Mouse (Mus musculus) midbrain, postnatal 0 days (tissue): ENCODE results near the gene Ntng1. TPM values are rescaled to one million over a fixed set of nuclear protein-coding genes. Genes with fewer than 3 reads are reported as not detected.

Source experiments
- ATAC-seq: fragments of 200-750 bp; cut with Nextera tagmentation; 2 replicates; pipeline ENCODE4 v1.8.0; 2017; ENCODE audit warnings: moderate number of reproducible peaks, mild to moderate bottlenecking, moderate TSS enrichment, moderate library complexity; ENCODE audit not compliant: low FRiP score
- DNase-seq: peaks from one replicate; pipeline ENCODE4 v3.0.0-alpha.2; 2015; ENCODE audit warnings: low spot score
- H3K27ac ChIP-seq: fragments of 300-500 bp; sonication (generic); 2 replicates; pipeline ENCODE4 v1.5.1; 2014; ENCODE audit warnings: low read depth, mild to moderate bottlenecking, low read length, mixed read lengths
- H3K27me3 ChIP-seq: fragments of 300-500 bp; sonication (generic); 2 replicates; pipeline ENCODE4 v1.6.1; 2014; ENCODE audit warnings: low read length, control low read depth, mixed read lengths; ENCODE audit not compliant: insufficient read depth
- H3K36me3 ChIP-seq: fragments of 300-500 bp; sonication (generic); 2 replicates; pipeline ENCODE4 v1.6.1; 2014; ENCODE audit warnings: low read length, control low read depth, mixed read lengths; ENCODE audit not compliant: insufficient read depth
- H3K4me1 ChIP-seq: fragments of 300-500 bp; sonication (generic); 2 replicates; pipeline ENCODE4 v1.6.1; 2014; ENCODE audit warnings: mild to moderate bottlenecking, control low read depth, antibody characterized with exemption, low read length, mixed read lengths; ENCODE audit not compliant: insufficient read depth
- H3K4me2 ChIP-seq: fragments of 300-500 bp; sonication (generic); 2 replicates; pipeline ENCODE4 v1.6.1; 2014; ENCODE audit warnings: low read depth, mild to moderate bottlenecking, low read length, mixed read lengths; ENCODE audit not compliant: poor library complexity, severe bottlenecking
- H3K4me3 ChIP-seq: fragments of 300-500 bp; sonication (generic); 2 replicates; pipeline ENCODE4 v1.5.1; 2014; ENCODE audit warnings: low read depth, mild to moderate bottlenecking, low read length, moderate library complexity
- H3K9ac ChIP-seq: fragments of 300-500 bp; sonication (generic); replicated peaks from 2 replicates; pipeline ENCODE4 v1.6.1; 2014; ENCODE audit warnings: mild to moderate bottlenecking, low read length, moderate library complexity, mixed read lengths; ENCODE audit not compliant: poor library complexity, severe bottlenecking
- H3K9me3 ChIP-seq: fragments of 300-500 bp; sonication (generic); 2 replicates; pipeline ENCODE4 v1.6.1; 2016; ENCODE audit warnings: low read length, control low read depth
- CTCF ChIP-seq: IDR thresholded peaks from 2 replicates; pipeline ENCODE4 v1.5.1; 2016; ENCODE audit warnings: antibody characterized with exemption, mild to moderate bottlenecking
- WGBS: fragments of 180-500 bp; shearing (Covaris S2); extraction: QIAGEN DNeasy Blood & Tissue Kit; methylation state at CpG from one replicate; pipeline ENCODE4 v1.1.7; 2014; 5-methylcytosine and 5-hydroxymethylcytosine counted together
- polyA plus RNA-seq: library from polyadenylated mRNA; unstranded; fragments of >200 nt; fragmentation: Nextera tagmentation; extraction: Ambion mirVana; gene quantifications from 2 replicates; pipeline ENCODE4 v1.2.1, GENCODE M21; 2015
- total RNA-seq: library from RNA; depleted of rRNA; stranded (reverse); fragments of >200 nt; gene quantifications from 2 replicates; pipeline ENCODE4 v1.2.3, GENCODE M21; 2014

Gene Ntng1
- total and polyA plus RNA-seq, 2 experiments from 2014 or later = 54.2 to 56.9 TPM

DNA sequence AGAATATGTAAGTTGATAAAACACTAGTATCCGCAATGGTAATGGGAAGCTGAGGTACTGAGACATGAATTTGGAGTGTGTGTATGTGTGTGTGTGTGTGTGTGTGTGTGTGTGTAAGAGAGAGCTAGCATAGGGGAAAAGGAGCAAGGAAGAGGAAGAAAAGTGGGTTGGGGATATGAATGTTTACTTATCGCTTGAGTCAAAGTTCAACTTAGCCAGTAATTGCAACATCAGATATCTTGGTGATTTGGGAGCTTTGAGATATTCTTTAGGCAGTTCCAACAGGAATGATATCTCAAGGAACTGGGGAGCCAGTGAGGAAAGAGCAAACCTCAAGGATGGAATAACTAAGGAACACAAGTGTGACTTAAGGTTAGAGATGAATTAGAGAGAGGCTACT lies 97.1 kb downstream of the Ntng1 start:
- Histone ChIP-seq H3K4me3 (no peak overlapping the region), H3K4me2 (no peak overlapping the region), H3K27me3 (no peaks in the 10 kb centered on the region), H3K27ac (no peak overlapping the region), H3K9me3 (no peaks in the 10 kb centered on the region), H3K9ac (no peak overlapping the region), H3K36me3 (no peaks in the 10 kb centered on the region), H3K4me1 (no peaks in the 10 kb centered on the region)
- DNase-seq = no peak
- TF ChIP-seq CTCF = no peak
- ATAC-seq = no peak
- 99% methylated on average over 2 of the region's 2 CpGs for WGBS

DNA sequence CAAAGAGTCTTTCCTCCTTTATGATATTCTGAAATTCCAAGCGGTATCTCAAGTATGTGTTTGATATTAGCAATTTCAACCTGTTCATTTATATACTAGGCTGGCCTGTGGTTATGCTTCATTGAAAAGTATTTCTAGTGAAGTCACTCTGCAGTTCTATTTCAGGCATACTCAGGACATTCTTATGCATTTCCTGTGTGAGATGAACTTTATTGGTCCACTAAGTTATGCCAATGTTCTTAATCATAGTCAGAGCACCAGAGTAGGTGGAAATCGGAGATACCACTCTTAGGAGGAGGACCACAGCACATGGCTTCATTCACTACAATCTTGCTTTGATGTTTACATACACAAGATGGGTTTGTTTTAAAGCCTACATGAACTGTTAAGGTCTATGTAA lies 99.6 kb downstream of the Ntng1 start:
- no peaks in the 10 kb centered on the region for H3K9me3 ChIP-seq
- ATAC-seq (no peak), DNase-seq (no peak)
- no peaks in the 10 kb centered on the region for H3K36me3 ChIP-seq
- no peak overlapping the region for H3K4me2 ChIP-seq
- H3K27me3 ChIP-seq = no peaks in the 10 kb centered on the region
- no peak overlapping the region for H3K9ac ChIP-seq
- TF ChIP-seq CTCF = no peak
- H3K27ac ChIP-seq = no peak overlapping the region
- no peaks in the 10 kb centered on the region for H3K4me1 ChIP-seq
- H3K4me3 ChIP-seq = no peak overlapping the region
- 89% methylated on average over 2 of the region's 2 CpGs for WGBS

DNA sequence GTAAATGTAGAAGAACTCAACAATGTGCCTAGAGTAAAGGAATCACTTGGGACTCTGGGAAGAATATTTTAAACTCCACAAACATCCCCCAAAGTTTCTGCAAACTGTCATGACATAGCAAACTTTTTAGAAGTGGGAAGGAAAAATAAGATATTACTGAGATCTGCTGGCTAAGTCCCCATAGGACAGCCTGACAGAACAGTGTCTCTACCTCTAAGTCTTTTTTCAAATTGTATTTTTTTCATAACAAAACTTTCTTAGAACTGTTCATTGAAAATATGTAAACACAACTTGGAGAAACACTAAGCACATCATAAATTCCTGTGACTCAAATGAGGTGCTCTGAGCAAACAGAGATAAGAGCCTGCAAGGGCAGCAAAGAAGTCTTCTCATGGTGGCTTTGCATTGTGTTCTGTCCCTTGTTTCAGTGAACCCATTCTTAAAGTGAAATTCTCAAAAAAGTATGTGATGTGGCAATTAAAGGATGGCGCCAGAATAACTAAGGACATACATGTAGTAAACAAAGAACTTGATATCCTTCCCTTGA lies 100.1 kb downstream of the Ntng1 start:
- Histone ChIP-seq H3K9me3 (no peaks in the 10 kb centered on the region), H3K9ac (no peak overlapping the region), H3K4me1 (no peaks in the 10 kb centered on the region), H3K4me2 (no peak overlapping the region), H3K4me3 (no peak overlapping the region), H3K36me3 (no peaks in the 10 kb centered on the region), H3K27ac (no peak overlapping the region), H3K27me3 (no peaks in the 10 kb centered on the region)
- no peak for TF ChIP-seq CTCF
- 98% methylated on average over 1 of the region's 1 CpGs for WGBS
- DNase-seq = no peak
- ATAC-seq = no peak

DNA sequence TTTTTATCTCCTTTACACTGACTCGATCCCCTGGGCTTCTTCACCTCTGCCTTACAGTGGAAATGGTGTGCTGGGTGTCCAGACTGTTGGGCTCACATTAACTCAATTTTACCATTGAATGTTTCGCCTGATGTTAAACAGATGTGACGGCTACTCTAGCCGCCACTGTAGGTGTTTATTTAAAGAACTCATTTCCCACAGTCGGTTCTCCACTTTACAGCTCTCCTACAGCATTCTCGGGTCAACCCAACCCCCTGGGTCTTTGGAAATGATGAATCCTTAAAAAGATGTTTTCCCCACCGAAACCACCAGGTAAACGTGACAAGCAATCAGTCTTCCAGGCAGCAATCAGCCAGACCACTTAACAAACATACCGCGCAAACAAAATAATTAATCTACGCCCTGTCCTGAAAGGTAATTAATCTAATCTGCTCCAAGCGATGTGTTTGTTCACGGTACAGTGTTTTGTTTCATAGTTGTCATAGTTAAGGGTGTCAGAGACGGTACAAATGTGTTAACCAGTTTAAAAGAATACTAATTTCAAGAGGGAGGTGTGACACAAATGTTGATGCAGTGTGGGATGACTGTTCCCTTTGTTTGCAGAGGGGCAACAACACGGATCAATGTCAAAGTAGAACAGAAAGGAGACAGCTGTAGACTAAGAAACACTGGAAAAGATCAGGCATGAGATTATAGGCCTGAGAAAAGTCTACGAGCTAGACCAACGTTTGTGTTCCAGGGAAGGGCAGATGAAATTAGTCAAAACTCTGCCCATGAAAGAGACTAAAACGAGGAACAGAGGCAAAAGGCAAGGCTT lies 120.8 kb downstream of the Ntng1 start:
- DNase-seq (no peak), ATAC-seq (no peak)
- Histone ChIP-seq H3K27me3 (no peaks in the 10 kb centered on the region), H3K4me1 (no peaks in the 10 kb centered on the region), H3K36me3 (no peaks in the 10 kb centered on the region), H3K4me3 (no peak overlapping the region), H3K27ac (no peak overlapping the region), H3K9me3 (no peaks in the 10 kb centered on the region), H3K4me2 (no peak overlapping the region), H3K9ac (no peak overlapping the region)
- 50% methylated on average over 18 of the region's 18 CpGs for WGBS
- no peak for TF ChIP-seq CTCF

DNA sequence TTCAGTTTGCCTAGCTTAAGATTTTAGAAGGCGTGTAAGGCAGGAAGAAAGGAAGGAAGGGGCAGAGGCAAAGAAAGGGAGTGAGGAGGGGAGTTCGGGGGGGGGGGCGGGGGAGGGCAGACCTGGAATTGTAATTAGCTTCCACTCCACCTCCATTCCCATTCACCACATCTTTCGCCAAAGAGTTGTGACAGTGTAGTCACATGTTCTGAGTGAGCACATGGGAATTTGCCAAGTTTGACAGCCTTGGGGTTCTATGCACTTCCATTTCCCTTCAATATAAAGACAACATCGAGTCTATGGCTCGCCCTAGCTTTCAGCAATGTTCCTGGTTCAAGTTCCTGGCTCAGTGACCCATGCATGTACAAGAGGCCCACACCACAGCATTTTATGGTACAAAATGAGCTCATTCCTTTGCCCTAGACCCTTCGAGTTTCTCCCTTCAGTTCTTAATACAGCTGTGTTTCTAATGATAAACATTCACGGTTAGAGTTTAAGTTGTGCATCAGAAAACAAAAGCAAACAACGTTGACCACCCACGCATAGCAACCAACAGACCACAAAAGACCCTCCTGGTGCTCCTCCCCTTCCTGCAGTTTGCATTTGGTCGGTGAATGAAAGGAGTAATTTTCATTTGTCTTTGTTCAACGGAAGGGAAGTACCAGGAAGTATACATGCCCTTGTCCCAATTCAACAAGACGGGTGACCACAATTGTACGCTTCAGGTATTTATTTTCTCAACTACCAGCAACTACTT lies 132.8 kb downstream of the Ntng1 start:
- Histone ChIP-seq H3K9ac (no peak overlapping the region), H3K9me3 (no peaks in the 10 kb centered on the region), H3K27me3 (no peaks in the 10 kb centered on the region), H3K4me2 (no peak overlapping the region), H3K4me3 (no peak overlapping the region), H3K4me1 (no peaks in the 10 kb centered on the region), H3K36me3 (no peaks in the 10 kb centered on the region), H3K27ac (no peak overlapping the region)
- WGBS = 72% methylated on average over 14 of the region's 14 CpGs
- no peak for TF ChIP-seq CTCF
- ATAC-seq (0 out of 2 replicates have a peak, but pooled peaks have one; percentile 34), DNase-seq (no peak)

DNA sequence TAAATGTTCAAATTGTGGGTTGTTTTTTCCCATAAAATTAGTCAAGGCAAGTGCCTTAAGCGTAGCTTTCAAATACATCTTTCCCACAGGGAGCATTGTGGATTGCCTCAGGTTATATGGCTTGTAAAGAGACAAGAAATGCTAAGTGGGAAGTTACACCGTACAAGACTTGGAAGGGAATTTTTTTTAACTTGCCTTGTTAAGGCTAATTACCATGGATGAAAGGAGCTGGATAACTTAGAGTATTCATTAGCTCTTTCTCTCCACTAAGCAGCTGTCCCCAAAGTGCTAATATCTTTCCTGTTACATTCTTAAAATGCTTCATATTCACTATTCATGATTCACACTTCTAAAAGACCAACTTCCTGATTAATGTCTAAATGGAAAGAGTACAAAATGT lies 133.4 kb downstream of the Ntng1 start:
- no peaks in the 10 kb centered on the region for H3K36me3 ChIP-seq
- DNase-seq (peak; percentile 19), ATAC-seq (no peak)
- no peaks in the 10 kb centered on the region for H3K9me3 ChIP-seq
- H3K4me2 ChIP-seq = no peak overlapping the region
- no peak for TF ChIP-seq CTCF
- 29% methylated on average over 2 of the region's 2 CpGs for WGBS
- H3K4me3 ChIP-seq = no peak overlapping the region
- H3K27me3 ChIP-seq = no peaks in the 10 kb centered on the region
- H3K4me1 ChIP-seq = no peaks in the 10 kb centered on the region
- no peak overlapping the region for H3K27ac ChIP-seq
- no peak overlapping the region for H3K9ac ChIP-seq
